Mouse (Mus musculus) lung, embryonic 16.5 days (tissue): Measurements from ENCODE around the gene Tbl1x. TPM values are rescaled to one million over a fixed set of nuclear protein-coding genes. Genes with fewer than 3 reads are reported as not detected.

Experiments
- ATAC-seq: fragments of 200-750 bp; cut with Nextera tagmentation; 2 replicates; pipeline ENCODE4 v1.8.0; 2017; ENCODE audit warnings: low read depth, mild to moderate bottlenecking, moderate library complexity
- H3K27ac ChIP-seq: fragments of 300-500 bp; sonication (generic); 2 replicates; pipeline ENCODE4 v1.5.1; 2014; ENCODE audit warnings: mild to moderate bottlenecking, control low read depth, low read length
- H3K27me3 ChIP-seq: fragments of 300-500 bp; sonication (generic); 2 replicates; pipeline ENCODE4 v1.6.1; 2014; ENCODE audit warnings: low read depth, low read length, mixed read lengths; ENCODE audit not compliant: control insufficient read depth, insufficient read depth
- H3K36me3 ChIP-seq: fragments of 300-500 bp; sonication (generic); 2 replicates; pipeline ENCODE4 v1.6.1; 2014; ENCODE audit warnings: low read length; ENCODE audit not compliant: control insufficient read depth, insufficient read depth
- H3K4me1 ChIP-seq: fragments of 300-500 bp; sonication (generic); replicated peaks from 2 replicates; pipeline ENCODE4 v1.6.1; 2014; ENCODE audit warnings: low read length, mixed read lengths; ENCODE audit not compliant: control insufficient read depth, insufficient read depth
- H3K4me2 ChIP-seq: fragments of 300-500 bp; sonication (generic); 2 replicates; pipeline ENCODE4 v1.6.1; 2014; ENCODE audit warnings: low read depth, low read length, control low read depth
- H3K4me3 ChIP-seq: fragments of 300-500 bp; sonication (generic); 2 replicates; pipeline ENCODE4 v1.5.1; 2014; ENCODE audit warnings: mild to moderate bottlenecking, low read length, control low read depth
- H3K9ac ChIP-seq: fragments of 300-500 bp; sonication (generic); 2 replicates; pipeline ENCODE4 v1.6.1; 2014; ENCODE audit warnings: low read length, control low read depth
- H3K9me3 ChIP-seq: fragments of 300-500 bp; sonication (generic); 2 replicates; pipeline ENCODE4 v1.6.1; 2016; ENCODE audit warnings: low read length; ENCODE audit not compliant: control insufficient read depth
- WGBS: fragments of 180-500 bp; shearing (Covaris S2); extraction: QIAGEN DNeasy Blood & Tissue Kit; methylation state at CpG from one replicate; pipeline ENCODE4 v1.1.7; 2014; 5-methylcytosine and 5-hydroxymethylcytosine counted together
- polyA plus RNA-seq: library from polyadenylated mRNA; unstranded; fragments of >200 nt; fragmentation: Nextera tagmentation; extraction: Ambion mirVana; gene quantifications from 2 replicates; pipeline ENCODE4 v1.2.1, GENCODE M21; 2015

Tbl1x gene
- 66.9 and 68.0 TPM in 2 replicates for polyA plus RNA-seq

- H3K27me3 ChIP-seq: no peaks in the 10 kb centered on the region
- 10% methylated on average over 44 of the region's 76 CpGs for WGBS
- H3K4me1 ChIP-seq: peaks cover 9% of the 10 kb centered on the region
- peak within 1 kb of the TSS; percentile 71 for H3K4me3 ChIP-seq
- peak within 1 kb of the TSS; percentile 63 for H3K4me2 ChIP-seq
- peak; percentile 86 for ATAC-seq
- H3K27ac ChIP-seq: peak within 1 kb of the TSS; percentile 97
- no peaks in the 10 kb centered on the region for H3K36me3 ChIP-seq
- H3K9me3 ChIP-seq: no peaks in the 10 kb centered on the region
- H3K9ac ChIP-seq: peak within 1 kb of the TSS; percentile 88
Observed at GRCm38 (mm10) chrX:77510371-77511300, at the start of gene Tbl1x. Gene Tbl1x, plus strand, starts transcription at chrX:77511013.

- Histone ChIP-seq H3K9me3 (no peaks in the 10 kb centered on the region), H3K36me3 (no peaks in the 10 kb centered on the region), H3K4me3 (no peak overlapping the region), H3K4me1 (peaks cover 2% of the 10 kb centered on the region; the same call in 1 of the 2 replicates), H3K27me3 (no peaks in the 10 kb centered on the region), H3K4me2 (no peak overlapping the region), H3K9ac (no peak overlapping the region), H3K27ac (no peak overlapping the region)
- WGBS: 28% methylated on average over 1 of the region's 1 CpGs
- ATAC-seq: no peak
Observed at GRCm38 (mm10) chrX:77469216-77469615, 41.6 kb upstream of the Tbl1x start.

DNA sequence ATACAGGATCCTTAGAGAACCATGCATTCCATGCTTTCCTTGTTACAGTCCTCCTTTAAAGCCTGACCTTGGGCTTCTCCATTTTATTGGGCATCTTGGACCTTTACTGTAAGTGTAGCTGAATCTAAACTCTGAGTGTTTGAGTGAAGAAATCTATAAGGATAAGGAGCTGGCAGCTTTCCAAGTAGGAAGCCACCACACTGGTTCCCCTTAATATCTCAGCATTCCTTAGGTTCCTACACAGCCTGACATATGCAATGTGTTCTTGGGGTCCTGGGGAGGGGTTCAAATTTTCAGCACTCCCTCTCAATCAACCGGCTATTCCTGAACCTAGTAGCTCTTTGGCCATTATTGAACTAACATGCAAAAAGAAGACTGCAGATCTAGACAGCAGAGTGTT lies 38.0 kb upstream of the Tbl1x start:
- Histone ChIP-seq H3K27ac (no peak overlapping the region), H3K9ac (no peak overlapping the region), H3K4me1 (peaks cover 2% of the 10 kb centered on the region; the same call in 1 of the 2 replicates), H3K27me3 (no peaks in the 10 kb centered on the region), H3K9me3 (no peaks in the 10 kb centered on the region), H3K4me2 (no peak overlapping the region), H3K4me3 (no peak overlapping the region), H3K36me3 (no peaks in the 10 kb centered on the region)
- ATAC-seq: peak; percentile 59
- WGBS: 45% methylated on average over 1 of the region's 1 CpGs

- Histone ChIP-seq H3K9ac (no peak overlapping the region), H3K4me1 (peaks cover 2% of the 10 kb centered on the region; the same call in 1 of the 2 replicates), H3K27me3 (no peaks in the 10 kb centered on the region), H3K4me2 (no peak overlapping the region), H3K36me3 (no peaks in the 10 kb centered on the region), H3K27ac (no peak overlapping the region), H3K9me3 (no peaks in the 10 kb centered on the region), H3K4me3 (no peak overlapping the region)
- 41% methylated on average over 1 of the region's 1 CpGs for WGBS
- no peak for ATAC-seq
Observed at GRCm38 (mm10) chrX:77473511-77473910, 37.3 kb upstream of the Tbl1x start.

DNA sequence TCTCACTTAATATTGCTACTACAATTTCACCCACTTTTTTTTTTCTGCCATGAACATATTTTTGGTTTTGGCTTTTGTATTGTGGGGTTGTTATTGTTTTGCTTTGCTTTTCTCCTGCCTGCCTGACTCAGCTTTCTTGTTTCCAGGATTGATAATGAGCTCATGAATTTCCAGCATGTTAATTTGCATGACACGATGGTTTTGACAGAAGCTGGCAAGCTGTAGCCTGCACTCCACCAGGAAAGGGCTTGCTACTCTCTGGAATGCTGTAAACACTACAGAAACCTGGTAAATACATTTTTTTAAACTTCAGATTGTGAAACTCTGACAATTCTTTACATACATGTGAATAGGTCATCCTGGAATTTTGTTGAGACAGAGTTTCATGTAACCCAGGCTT lies 36.3 kb upstream of the Tbl1x start:
- ATAC-seq: no peak
- Histone ChIP-seq H3K4me1 (peaks cover 2% of the 10 kb centered on the region; the same call in 1 of the 2 replicates), H3K9me3 (no peaks in the 10 kb centered on the region), H3K4me3 (no peak overlapping the region), H3K4me2 (no peak overlapping the region), H3K27me3 (no peaks in the 10 kb centered on the region), H3K36me3 (no peaks in the 10 kb centered on the region), H3K9ac (no peak overlapping the region), H3K27ac (no peak overlapping the region)
- 11% methylated on average over 1 of the region's 1 CpGs for WGBS

- Histone ChIP-seq H3K36me3 (no peaks in the 10 kb centered on the region), H3K9ac (no peak overlapping the region)
- WGBS: 79% methylated on average over 2 of the region's 2 CpGs
Observed at GRCm38 (mm10) chrX:77477526-77477925, 33.3 kb upstream of the Tbl1x start.

GRCm38 (mm10) chrX:77487922-77488799 lies 22.7 kb upstream of the Tbl1x start:
- H3K36me3 ChIP-seq: no peaks in the 10 kb centered on the region
- WGBS: 53% methylated on average over 7 of the region's 7 CpGs
- H3K9ac ChIP-seq: no peak overlapping the region
- no peaks in the 10 kb centered on the region for H3K4me1 ChIP-seq
- no peaks in the 10 kb centered on the region for H3K27me3 ChIP-seq
- no peak overlapping the region for H3K4me3 ChIP-seq
- H3K27ac ChIP-seq: no peak overlapping the region
- ATAC-seq: 0 out of 2 replicates have a peak, but pooled peaks have one; percentile 45
- H3K4me2 ChIP-seq: no peak overlapping the region
- no peaks in the 10 kb centered on the region for H3K9me3 ChIP-seq

More at GRCm38 (mm10) chrX:77477526-77477925, 33.3 kb upstream of the Tbl1x start:
- Histone ChIP-seq H3K27me3 (no peaks in the 10 kb centered on the region), H3K4me1 (no peaks in the 10 kb centered on the region; the same call in 1 of the 2 replicates), H3K4me2 (no peak overlapping the region), H3K9me3 (no peaks in the 10 kb centered on the region), H3K27ac (no peak overlapping the region), H3K4me3 (no peak overlapping the region)
- ATAC-seq: no peak

- WGBS: 17% methylated on average over 1 of the region's 1 CpGs
- Histone ChIP-seq H3K4me3 (no peak overlapping the region), H3K9me3 (no peaks in the 10 kb centered on the region), H3K4me2 (no peak overlapping the region), H3K27ac (peak overlapping the region; percentile 44; the same call in 1 of the 2 replicates), H3K36me3 (no peaks in the 10 kb centered on the region), H3K4me1 (no peaks in the 10 kb centered on the region), H3K27me3 (no peaks in the 10 kb centered on the region), H3K9ac (no peak overlapping the region)
- ATAC-seq: peak; percentile 56; the same call in 1 of the 2 replicates
Observed at GRCm38 (mm10) chrX:77490127-77490526, 20.7 kb upstream of the Tbl1x start.

DNA sequence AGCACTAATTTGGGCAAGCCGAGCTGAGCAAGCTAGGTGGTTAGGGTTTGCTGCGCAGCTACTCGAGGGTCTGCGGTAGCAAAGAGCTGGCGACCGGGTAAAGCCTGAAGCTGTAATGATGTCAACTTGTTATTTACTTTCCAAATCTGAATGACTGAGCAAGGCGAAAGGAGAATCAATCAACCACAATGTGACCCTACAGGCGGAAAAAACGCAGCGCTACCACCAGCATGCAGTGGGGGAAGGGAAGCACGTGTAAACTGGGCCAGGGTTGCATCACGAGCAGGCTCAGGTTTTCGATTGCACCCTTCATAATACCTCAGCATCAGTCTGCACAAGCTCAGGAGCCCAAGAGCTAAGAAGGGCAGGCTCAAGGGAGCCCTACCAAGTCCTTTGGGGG lies 1.7 kb upstream of the Tbl1x start:
- ATAC-seq: peak; percentile 53
- Histone ChIP-seq H3K36me3 (no peaks in the 10 kb centered on the region), H3K27me3 (no peaks in the 10 kb centered on the region), H3K4me3 (peak overlapping the region; percentile 18; the same call in 1 of the 2 replicates), H3K4me2 (peak overlapping the region; percentile 63), H3K4me1 (peaks cover 9% of the 10 kb centered on the region), H3K9me3 (no peaks in the 10 kb centered on the region), H3K27ac (peak overlapping the region; percentile 97), H3K9ac (no peak overlapping the region)
- WGBS: 12% methylated on average over 13 of the region's 13 CpGs
